Mouse (Mus musculus) adrenal gland, postnatal 4 days (tissue): ENCODE measurements at regions not wholly inside any gene's neighbourhood (a gene's known extent, or its start where the extent isn't known, plus 50 kb on each side); places are given as distances from the start of the nearest gene placed in this dataset.
"Not testable (repeated sequence)": the region's sequence is repeated elsewhere in the genome, so short reads cannot be mapped to it uniquely, and the experiment has no call there.

Experiments used
- DNase-seq, 2 experiments: peaks; one replicate each; pipeline ENCODE4 v3.0.0; 2021 to 2022; ENCODE audit warnings: low spot score in 2 of 2, mixed read lengths in 2 of 2

DNA sequence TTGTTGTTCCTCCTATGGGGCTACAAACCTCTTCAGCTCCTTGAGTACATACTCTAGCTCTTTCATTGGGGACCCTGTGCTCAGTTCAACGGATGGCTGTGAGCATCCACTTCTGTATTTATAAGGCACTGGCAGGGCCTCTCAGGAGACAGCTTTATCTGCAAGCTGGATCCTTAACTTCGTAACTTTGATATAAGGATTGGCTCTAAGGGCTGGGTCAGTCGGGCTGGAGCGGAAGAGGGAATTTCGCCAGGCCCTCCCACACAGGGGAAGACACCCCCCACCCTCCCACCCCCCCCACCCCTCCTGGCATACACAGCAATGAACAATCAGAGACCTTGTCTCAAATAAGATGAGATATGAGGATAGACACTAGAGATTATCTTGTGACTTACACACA is 304.3 kb upstream of the Chordc1 start:
- DNase-seq: peak; percentile 2 to 9

DNA sequence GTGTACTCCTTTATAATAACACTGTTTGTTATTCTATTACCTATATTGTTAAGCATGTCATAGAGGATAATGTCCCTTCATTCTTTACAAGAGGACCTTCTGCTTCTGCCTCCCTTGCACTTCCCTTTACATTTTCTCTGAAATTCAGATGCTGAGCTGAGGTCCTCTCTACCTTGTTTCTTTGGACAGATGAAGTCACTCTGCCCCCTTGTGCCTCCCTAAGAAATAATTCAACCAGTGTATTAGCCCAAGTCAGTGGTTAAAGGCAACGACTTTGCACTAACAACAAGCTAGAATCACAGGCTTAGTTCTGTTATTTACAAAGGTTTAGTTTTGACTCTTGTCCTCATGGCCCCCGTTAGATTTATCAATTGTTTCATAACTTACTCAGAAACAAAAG is 289.4 kb upstream of the Chordc1 start:
- DNase-seq: no peak

DNA sequence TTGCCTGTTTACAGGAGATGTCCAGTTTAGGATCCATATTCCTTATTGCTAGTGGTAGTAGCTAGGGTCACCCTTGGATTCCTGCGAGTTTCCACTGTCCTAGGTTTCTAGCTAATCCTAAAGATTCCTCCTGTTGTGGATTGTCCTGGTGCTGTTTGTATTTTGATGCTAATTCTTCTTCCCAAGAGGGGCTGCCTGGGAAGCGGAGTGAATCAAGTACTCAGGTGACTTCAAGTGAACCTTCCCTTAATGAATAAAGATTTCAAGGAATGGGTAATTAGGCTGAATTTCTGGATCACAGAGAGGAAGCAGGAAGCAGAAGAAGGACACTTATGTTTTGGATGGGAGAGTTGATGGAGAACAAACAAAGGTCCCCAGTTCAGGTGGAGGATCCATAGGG is 250.6 kb upstream of the Chordc1 start:
- DNase-seq: no peak

DNA sequence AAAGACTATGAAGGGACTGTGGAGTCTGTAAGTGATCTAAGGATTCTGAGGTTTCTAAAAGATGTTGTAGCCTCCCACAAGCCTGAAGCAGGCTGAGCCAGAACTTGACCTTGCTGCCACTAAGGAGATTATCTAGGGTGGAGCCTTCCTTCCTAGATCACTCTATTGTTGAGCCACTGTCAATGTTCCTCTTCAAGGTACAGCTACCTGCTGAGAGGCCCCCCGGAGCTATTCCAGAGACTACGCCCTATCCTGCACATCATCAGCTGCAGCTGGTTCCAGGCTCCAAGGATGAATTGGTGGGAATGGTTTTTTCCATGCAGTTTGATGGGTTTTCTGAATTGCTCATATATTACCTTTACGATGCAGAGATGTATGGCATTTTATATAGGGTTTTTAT is 249.3 kb upstream of the Chordc1 start:
- DNase-seq: not testable (repeated sequence)

DNA sequence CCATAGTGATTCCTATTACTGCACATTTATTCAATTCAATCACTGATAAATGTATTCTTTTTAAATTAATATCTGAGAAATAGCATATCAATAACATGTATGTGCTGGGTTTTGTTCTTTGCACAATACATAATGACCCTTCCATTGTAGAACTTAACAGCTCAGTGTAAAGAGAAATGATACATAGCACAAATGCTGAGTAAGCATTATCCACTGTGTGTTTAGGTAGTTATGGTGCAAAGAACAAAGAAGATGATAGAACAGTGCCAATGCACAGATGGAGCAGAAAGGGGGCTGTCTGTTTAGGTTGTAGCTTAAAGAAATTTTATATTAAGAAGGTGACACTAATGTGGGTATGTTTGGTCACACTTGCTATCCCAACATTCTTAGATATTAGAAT is 215.0 kb upstream of the Chordc1 start:
- no peak for DNase-seq

DNA sequence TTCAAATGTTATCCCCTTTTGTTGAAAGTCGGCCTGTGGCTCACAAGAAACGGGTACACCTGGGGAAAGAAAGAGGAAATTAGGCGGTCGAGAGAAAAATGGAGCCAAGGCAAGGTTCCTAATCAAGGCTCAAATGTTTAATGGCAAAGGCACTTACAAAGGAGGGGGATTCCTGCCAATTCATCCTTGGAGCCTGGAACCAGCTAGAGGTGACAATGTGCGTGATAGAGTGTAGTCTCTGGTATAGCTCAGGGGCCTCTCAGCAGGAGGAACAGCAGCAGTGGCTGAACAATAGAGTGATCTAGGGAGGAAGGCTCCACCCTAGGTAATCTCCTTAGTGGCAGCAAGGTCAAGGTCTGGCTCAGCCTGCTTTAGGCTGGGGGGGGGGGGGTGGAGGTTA is 213.5 kb upstream of the Chordc1 start:
- not testable (repeated sequence) for DNase-seq

DNA sequence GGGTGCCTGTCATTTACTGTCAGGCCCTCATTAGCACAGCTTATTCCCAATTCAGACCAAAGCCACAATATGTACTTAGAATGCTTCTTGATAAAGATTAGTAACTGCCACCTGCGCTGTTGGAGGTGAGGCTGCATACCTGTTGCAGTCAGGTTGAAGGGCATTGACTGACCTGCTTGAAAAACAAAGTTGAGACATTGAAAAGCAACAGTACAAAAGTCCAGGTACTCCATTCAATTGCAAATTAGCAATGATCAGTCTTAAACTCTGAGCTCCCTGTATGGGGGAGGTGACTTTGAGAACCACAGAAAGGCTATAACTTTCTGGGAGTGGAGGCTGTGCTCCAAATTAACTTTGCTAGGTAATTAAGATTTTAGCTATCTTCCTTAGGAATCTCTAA is 212.8 kb upstream of the Chordc1 start:
- DNase-seq: not testable (repeated sequence)
